Comparison of ENCODE assay signal across 8 mouse cellular contexts in the genomic region with DNA sequence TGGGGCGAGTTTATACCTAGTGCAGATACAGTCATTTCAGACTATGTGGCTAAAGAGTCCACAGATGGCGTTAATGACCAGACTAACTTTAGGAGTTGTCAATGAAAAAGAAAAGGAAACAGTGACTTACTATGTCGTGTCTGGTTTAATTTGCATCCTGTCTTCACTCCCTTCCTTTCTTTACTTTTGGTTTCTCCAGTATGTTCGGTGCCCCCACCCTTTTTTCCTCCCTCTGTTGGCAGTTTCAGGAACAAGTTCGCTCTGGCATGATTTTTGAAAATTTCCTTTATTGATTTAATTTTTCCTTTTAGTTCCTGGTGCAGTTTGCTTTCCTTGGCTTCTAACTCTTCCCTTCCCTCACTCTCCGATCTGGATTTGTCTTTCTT. TPM values are rescaled to one million over a fixed set of nuclear protein-coding genes. Genes with fewer than 3 reads are reported as not detected.
A peak's percentile ranks its signal among the peaks of the same experiment; 100 is the strongest.
DNase-seq lines count a peak whose midpoint lies in the region; ATAC-seq and TF ChIP-seq lines count a peak whose summit lies in the region.

No protein-coding gene starts in this region.

- no peak for TF ChIP-seq CTCF in olfactory bulb, adult 2 months (IDR thresholded peaks at IDR 0.05; ENCODE audit: insufficient read depth, low read depth, low read length)

- no peaks in the 10 kb centered on the region for H3K36me3 ChIP-seq in lung, embryonic 15.5 days
- H3K36me3 ChIP-seq in forebrain, embryonic 10.5 days (replicated peaks), result no peaks in the 10 kb centered on the region
- H3K36me3 ChIP-seq in limb, embryonic 12.5 days, result no peaks in the 10 kb centered on the region

- no peak for DNase-seq in lung, adult 18-20 months
- DNase-seq in forebrain, embryonic 10.5 days (ENCODE audit: extremely low spot score, low spot score), result no peak
- DNase-seq in cerebellum, postnatal 36 days, result no peak
- DNase-seq in cerebellum, postnatal 14 days, result no peak
- DNase-seq in cerebellum, adult 9-10 months, result no peak

- no peaks in the 10 kb centered on the region for H3K27me3 ChIP-seq in lung, embryonic 15.5 days
- H3K27me3 ChIP-seq in forebrain, embryonic 10.5 days (ENCODE audit: poor library complexity, severe bottlenecking), result peaks cover 45% of the 10 kb centered on the region
- 0 out of 2 replicates have a peak, but pooled peaks cover 2% of the 10 kb centered on the region for H3K27me3 ChIP-seq in limb, embryonic 12.5 days

- TF ChIP-seq POLR2A in olfactory bulb, adult 2 months (IDR thresholded peaks at IDR 0.05; ENCODE audit: insufficient read depth, low read depth, low read length), result no peak

- WGBS in lung, embryonic 15.5 days, result 6% methylated on average over 6 of the region's 6 CpGs
- 15% methylated on average over 6 of the region's 6 CpGs for WGBS in forebrain, embryonic 10.5 days
- 7% methylated on average over 6 of the region's 6 CpGs for WGBS in limb, embryonic 12.5 days
- WGBS in olfactory bulb, adult 2 months, result 7% methylated on average over 6 of the region's 6 CpGs

- H3K4me2 ChIP-seq in lung, embryonic 15.5 days, result peak overlapping the region; percentile 96
- peak overlapping the region; percentile 93 for H3K4me2 ChIP-seq in limb, embryonic 12.5 days

- peak overlapping the region; percentile 51 for H3K9ac ChIP-seq in lung, embryonic 15.5 days
- peak overlapping the region; percentile 75 for H3K9ac ChIP-seq in limb, embryonic 12.5 days (replicated peaks)

- no peak overlapping the region for H3K27ac ChIP-seq in lung, embryonic 15.5 days
- H3K27ac ChIP-seq in forebrain, embryonic 10.5 days, result peak overlapping the region; percentile 85
- no peak overlapping the region for H3K27ac ChIP-seq in limb, embryonic 12.5 days
- H3K27ac ChIP-seq in olfactory bulb, adult 2 months (ENCODE audit: insufficient read depth, low read depth, low read length), result no peak overlapping the region

- ATAC-seq in lung, embryonic 15.5 days (ENCODE audit: borderline replicate concordance, extremely low read depth, low FRiP score, low TSS enrichment), result peak; percentile 31; the same call in 1 of the 2 replicates
- ATAC-seq in limb, embryonic 12.5 days (ENCODE audit: insufficient number of reproducible peaks, insufficient read depth, low FRiP score, low TSS enrichment, low read depth), result no peak

- H3K9me3 ChIP-seq in lung, embryonic 15.5 days, result no peaks in the 10 kb centered on the region
- H3K9me3 ChIP-seq in forebrain, embryonic 10.5 days, result no peaks in the 10 kb centered on the region
- no peaks in the 10 kb centered on the region for H3K9me3 ChIP-seq in limb, embryonic 12.5 days

- H3K4me3 ChIP-seq in lung, embryonic 15.5 days, result peak overlapping the region; percentile 58
- H3K4me3 ChIP-seq in forebrain, embryonic 10.5 days, result peak overlapping the region; percentile 62
- peak overlapping the region; percentile 53 for H3K4me3 ChIP-seq in limb, embryonic 12.5 days (replicated peaks)
- peak overlapping the region; percentile 54 for H3K4me3 ChIP-seq in olfactory bulb, adult 2 months (ENCODE audit: insufficient read depth, low read depth, low read length)

- H3K4me1 ChIP-seq in lung, embryonic 15.5 days, result peaks cover 14% of the 10 kb centered on the region
- H3K4me1 ChIP-seq in forebrain, embryonic 10.5 days, result peaks cover 26% of the 10 kb centered on the region
- peaks cover 17% of the 10 kb centered on the region; the same call in 1 of the 2 replicates for H3K4me1 ChIP-seq in limb, embryonic 12.5 days (replicated peaks)
- H3K4me1 ChIP-seq in olfactory bulb, adult 2 months (ENCODE audit: control insufficient read depth, insufficient read depth, low read length), result peaks cover 11% of the 10 kb centered on the region

RNA-seq across cellular contexts. Expression of gene Fam19a1, which starts 3.2 kb away (rescaled TPM):
- 1.3 and 1.6 TPM in 2 replicates for polyA plus RNA-seq in lung, embryonic 15.5 days (2015; fragmentation: Nextera tagmentation; extraction: Ambion mirVana)
- polyA plus RNA-seq in forebrain, embryonic 10.5 days (2016; fragmentation: Nextera tagmentation; extraction: Ambion mirVana), result 0.48 and 0.53 TPM in 2 replicates
- 4.8 and 8.9 TPM in 2 replicates for polyA plus RNA-seq in limb, embryonic 12.5 days (2016; fragmentation: Nextera tagmentation; extraction: Ambion mirVana)
- polyA plus RNA-seq in olfactory bulb, adult 2 months (2012; ENCODE audit: insufficient read depth, insufficient read length, low replicate concordance, missing spikeins), result not detected in 2 replicates

RNA-seq across cellular contexts. Expression of gene 1700123L14Rik, which starts 49.9 kb away (rescaled TPM):
- polyA plus RNA-seq in lung, embryonic 15.5 days (2015; fragmentation: Nextera tagmentation; extraction: Ambion mirVana), result not detected in 2 replicates
- polyA plus RNA-seq in forebrain, embryonic 10.5 days (2016; fragmentation: Nextera tagmentation; extraction: Ambion mirVana), result not detected in 2 replicates
- polyA plus RNA-seq in limb, embryonic 12.5 days (2016; fragmentation: Nextera tagmentation; extraction: Ambion mirVana), result 0.11 TPM in 1 of 2 replicates, not detected in the other
- polyA plus RNA-seq in olfactory bulb, adult 2 months (2012; ENCODE audit: insufficient read depth, insufficient read length, low replicate concordance, missing spikeins), result not detected in 2 replicates
